Mouse (Mus musculus) liver, postnatal 0 days (tissue): ENCODE results near the gene Gm10309. TPM values are rescaled to one million over a fixed set of nuclear protein-coding genes. Genes with fewer than 3 reads are reported as not detected.

Experiments
- ATAC-seq: fragments of 200-750 bp; cut with Nextera tagmentation; 2 replicates; pipeline ENCODE4 v1.8.0; 2017; ENCODE audit warnings: mild to moderate bottlenecking, moderate library complexity
- DNase-seq: peaks from one replicate; pipeline ENCODE4 v3.0.0-alpha.2; 2016
- H3K27ac ChIP-seq: fragments of 300-500 bp; sonication (generic); 2 replicates; pipeline ENCODE4 v1.5.1; 2014; ENCODE audit warnings: antibody characterized with exemption, moderate library complexity, mild to moderate bottlenecking, low read depth
- H3K27me3 ChIP-seq: fragments of 300-500 bp; sonication (generic); 2 replicates; pipeline ENCODE4 v1.6.1; 2014; ENCODE audit warnings: low read length, control low read depth, mixed read lengths; ENCODE audit not compliant: insufficient read depth
- H3K36me3 ChIP-seq: fragments of 300-500 bp; sonication (generic); replicated peaks from 2 replicates; pipeline ENCODE4 v1.6.1; 2014; ENCODE audit warnings: mild to moderate bottlenecking, control low read depth, low read length, moderate library complexity, mixed read lengths; ENCODE audit not compliant: insufficient read depth
- H3K4me1 ChIP-seq: fragments of 300-500 bp; sonication (generic); 2 replicates; pipeline ENCODE4 v1.6.1; 2014; ENCODE audit warnings: antibody characterized with exemption, mild to moderate bottlenecking, control low read depth; ENCODE audit not compliant: insufficient read depth
- H3K4me2 ChIP-seq: fragments of 300-500 bp; sonication (generic); 2 replicates; pipeline ENCODE4 v1.6.1; 2014; ENCODE audit warnings: low read depth, mild to moderate bottlenecking, low read length, moderate library complexity, mixed read lengths
- H3K4me3 ChIP-seq: fragments of 300-500 bp; sonication (generic); 2 replicates; pipeline ENCODE4 v1.5.1; 2014; ENCODE audit warnings: low read depth, low read length
- H3K9ac ChIP-seq: fragments of 300-500 bp; sonication (generic); replicated peaks from 2 replicates; pipeline ENCODE4 v1.6.1; 2014; ENCODE audit warnings: mild to moderate bottlenecking, moderate library complexity
- H3K9me3 ChIP-seq: fragments of 300-500 bp; sonication (generic); 2 replicates; pipeline ENCODE4 v1.6.1; 2016; ENCODE audit warnings: mild to moderate bottlenecking, control low read depth, low read length, mixed read lengths
- CTCF ChIP-seq: sonication (generic); IDR thresholded peaks from 2 replicates; pipeline ENCODE4 v1.5.1; 2016; ENCODE audit warnings: antibody characterized with exemption, low read depth
- EP300 ChIP-seq: IDR thresholded peaks from 2 replicates; pipeline ENCODE4 v1.6.1; 2016; ENCODE audit warnings: antibody characterized with exemption, low read depth, mild to moderate bottlenecking
- WGBS: fragments of 180-500 bp; shearing (Covaris S2); extraction: QIAGEN DNeasy Blood & Tissue Kit; methylation state at CpG from one replicate; pipeline ENCODE4 v1.1.7; 2014; ENCODE audit not compliant: insufficient replicate concordance; 5-methylcytosine and 5-hydroxymethylcytosine counted together
- polyA plus RNA-seq: library from polyadenylated mRNA; unstranded; fragments of >200 nt; fragmentation: Nextera tagmentation; extraction: Ambion mirVana; gene quantifications from 2 replicates; pipeline ENCODE4 v1.2.1, GENCODE M21; 2015

The Gm10309 gene
- polyA plus RNA-seq, 1 experiment from 2014 or later, result 0.05 TPM

DNA sequence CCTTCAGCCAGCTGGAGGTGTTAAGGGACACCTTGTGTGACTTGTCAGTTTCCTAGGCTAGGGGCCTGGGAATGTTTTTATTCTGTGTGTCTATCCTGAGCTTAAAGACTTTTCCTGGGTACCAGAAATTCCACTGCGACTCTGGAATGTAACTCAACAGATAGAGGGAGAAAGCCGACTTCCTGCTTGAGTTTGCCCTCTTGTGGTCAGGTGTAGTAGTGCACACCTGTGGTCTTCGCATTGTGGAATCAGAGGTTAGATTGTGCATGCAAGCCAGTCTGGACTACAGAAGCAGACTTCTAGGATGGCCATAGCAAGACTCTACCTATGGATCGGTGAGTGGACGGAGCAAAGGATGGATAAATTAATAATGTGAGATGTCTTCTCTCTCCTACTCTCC lies 33.3 kb downstream of the Gm10309 start:
- ATAC-seq, result no peak; the same call in 1 of the 2 replicates
- Histone ChIP-seq H3K4me1 (peaks cover 14% of the 10 kb centered on the region), H3K9ac (no peak overlapping the region), H3K4me3 (no peak overlapping the region), H3K36me3 (no peaks in the 10 kb centered on the region), H3K27ac (no peak overlapping the region), H3K27me3 (no peaks in the 10 kb centered on the region), H3K4me2 (no peak overlapping the region), H3K9me3 (no peaks in the 10 kb centered on the region)
- peak; percentile 66 for DNase-seq
- TF ChIP-seq CTCF (peak; percentile 81), EP300 (no peak)
- WGBS, result 43% methylated on average over 5 of the region's 5 CpGs

DNA sequence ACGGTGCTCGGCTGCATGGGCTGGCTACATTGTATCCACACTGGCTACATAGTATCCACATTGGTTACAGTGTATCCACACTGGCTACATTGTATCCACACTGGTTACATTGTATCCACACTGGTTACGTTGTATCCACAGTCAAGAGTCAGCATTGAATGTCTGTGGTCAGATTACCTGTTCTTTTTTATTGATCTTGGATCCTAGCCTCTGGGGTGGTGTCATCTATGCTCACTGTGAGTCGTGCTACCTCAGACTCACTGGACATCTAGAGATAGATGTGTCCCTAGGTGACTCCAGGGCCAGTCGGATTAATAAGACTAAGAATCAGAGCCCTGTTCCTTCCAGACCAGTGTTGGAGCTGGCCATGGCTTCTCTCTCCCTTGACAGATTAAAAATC lies 34.9 kb downstream of the Gm10309 start:
- 72% methylated on average over 5 of the region's 5 CpGs for WGBS
- H3K9me3 ChIP-seq, result no peaks in the 10 kb centered on the region
- no peak for DNase-seq
- no peak for TF ChIP-seq CTCF
- TF ChIP-seq EP300, result no peak
- peaks cover 21% of the 10 kb centered on the region for H3K4me1 ChIP-seq
- H3K27me3 ChIP-seq, result no peaks in the 10 kb centered on the region
- no peak overlapping the region for H3K27ac ChIP-seq
- H3K4me2 ChIP-seq, result no peak overlapping the region
- no peak overlapping the region for H3K9ac ChIP-seq
- peak; percentile 73 for ATAC-seq
- no peak overlapping the region for H3K4me3 ChIP-seq
- H3K36me3 ChIP-seq, result no peaks in the 10 kb centered on the region

DNA sequence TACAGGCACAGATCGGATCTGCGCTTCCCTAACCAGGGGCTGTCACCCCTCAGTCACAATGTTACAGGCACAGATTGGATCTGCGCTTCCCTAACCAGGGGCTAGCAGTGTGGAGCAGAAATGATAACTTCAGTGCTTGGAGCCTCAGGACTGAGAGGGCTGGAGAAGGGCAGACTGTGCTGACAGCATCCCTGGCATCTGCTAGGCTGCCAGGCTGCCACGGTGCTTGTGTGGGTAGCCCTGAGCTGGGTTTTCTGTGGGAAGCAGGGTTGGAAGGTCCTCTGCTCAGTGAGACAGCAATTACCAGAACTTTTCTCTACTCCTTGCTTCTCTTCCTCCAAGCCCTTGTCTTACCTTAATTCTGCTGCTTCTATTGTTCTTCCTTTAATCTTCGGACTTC lies 37.1 kb downstream of the Gm10309 start:
- no peak for ATAC-seq
- DNase-seq, result no peak
- no peak for TF ChIP-seq EP300
- no peak for TF ChIP-seq CTCF

DNA sequence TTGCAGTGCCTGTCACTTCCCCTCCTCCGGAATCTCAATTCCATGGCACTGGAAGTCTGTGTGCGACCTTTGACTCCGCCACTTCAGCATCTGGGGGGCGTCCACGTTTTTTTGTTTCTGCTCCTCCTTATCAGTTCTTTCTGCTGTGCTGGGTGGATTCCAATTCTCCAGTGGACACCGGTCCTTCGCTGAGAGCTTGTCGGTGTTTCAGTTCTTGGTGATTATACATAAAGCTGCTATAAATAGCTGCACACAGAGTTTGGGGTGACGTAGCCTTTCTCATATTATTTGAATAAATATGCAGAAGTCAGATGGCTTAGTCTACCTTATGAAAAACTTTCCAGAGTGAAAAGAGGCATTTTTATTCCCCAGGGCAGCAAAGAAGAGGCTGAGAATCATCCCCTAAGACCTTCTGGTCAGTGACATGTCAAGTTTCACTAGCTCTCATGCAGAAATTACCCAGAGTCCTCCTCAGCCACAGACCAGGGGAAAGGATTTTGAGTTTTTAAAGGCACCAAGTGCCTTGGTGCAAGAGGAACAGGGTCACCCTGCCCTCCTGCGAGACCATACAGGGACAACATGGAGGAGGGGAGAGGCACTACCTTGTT lies 37.6 kb downstream of the Gm10309 start:
- TF ChIP-seq CTCF (no peak), EP300 (no peak)
- no peak overlapping the region for H3K4me2 ChIP-seq
- H3K9ac ChIP-seq, result no peak overlapping the region
- H3K4me3 ChIP-seq, result no peak overlapping the region
- H3K36me3 ChIP-seq, result no peaks in the 10 kb centered on the region
- no peaks in the 10 kb centered on the region for H3K27me3 ChIP-seq
- no peaks in the 10 kb centered on the region for H3K9me3 ChIP-seq
- no peak for ATAC-seq
- 47% methylated on average over 10 of the region's 10 CpGs for WGBS
- H3K4me1 ChIP-seq, result peaks cover 35% of the 10 kb centered on the region
- no peak overlapping the region for H3K27ac ChIP-seq
- no peak for DNase-seq

More for the DNA sequence above, 37.1 kb downstream of the Gm10309 start:
- H3K36me3 ChIP-seq, result no peaks in the 10 kb centered on the region
- H3K4me1 ChIP-seq, result peaks cover 35% of the 10 kb centered on the region
- WGBS, result 86% methylated on average over 5 of the region's 5 CpGs
- H3K4me3 ChIP-seq, result no peak overlapping the region
- H3K9ac ChIP-seq, result no peak overlapping the region
- H3K4me2 ChIP-seq, result no peak overlapping the region
- H3K27ac ChIP-seq, result no peak overlapping the region
- H3K27me3 ChIP-seq, result no peaks in the 10 kb centered on the region
- H3K9me3 ChIP-seq, result no peaks in the 10 kb centered on the region

DNA sequence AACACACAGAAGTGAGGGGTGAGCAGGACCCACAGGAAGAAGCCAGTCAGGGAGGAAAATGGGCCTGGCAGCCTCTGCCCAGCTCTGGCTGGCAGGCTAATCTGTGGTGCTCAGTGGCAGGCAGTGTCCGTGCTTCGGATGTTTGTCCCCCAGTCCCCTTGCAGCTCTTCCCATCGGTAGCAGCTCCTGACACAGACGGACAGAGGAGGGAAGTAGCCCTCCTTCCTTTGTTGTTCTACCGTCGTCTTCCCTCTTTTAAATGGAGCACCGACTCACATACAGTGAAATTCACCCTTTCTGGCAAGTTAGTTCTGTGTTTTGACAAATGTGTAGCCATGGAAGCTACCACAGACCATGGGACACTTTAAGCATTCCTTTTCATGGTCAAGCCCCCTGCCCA lies 38.2 kb downstream of the Gm10309 start:
- Histone ChIP-seq H3K4me1 (peaks cover 35% of the 10 kb centered on the region), H3K4me2 (no peak overlapping the region), H3K9ac (no peak overlapping the region), H3K36me3 (no peaks in the 10 kb centered on the region), H3K27ac (no peak overlapping the region), H3K27me3 (no peaks in the 10 kb centered on the region), H3K9me3 (no peaks in the 10 kb centered on the region), H3K4me3 (no peak overlapping the region)
- ATAC-seq (no peak), DNase-seq (no peak)
- WGBS, result 43% methylated on average over 7 of the region's 7 CpGs
- no peak for TF ChIP-seq EP300
- no peak for TF ChIP-seq CTCF

DNA sequence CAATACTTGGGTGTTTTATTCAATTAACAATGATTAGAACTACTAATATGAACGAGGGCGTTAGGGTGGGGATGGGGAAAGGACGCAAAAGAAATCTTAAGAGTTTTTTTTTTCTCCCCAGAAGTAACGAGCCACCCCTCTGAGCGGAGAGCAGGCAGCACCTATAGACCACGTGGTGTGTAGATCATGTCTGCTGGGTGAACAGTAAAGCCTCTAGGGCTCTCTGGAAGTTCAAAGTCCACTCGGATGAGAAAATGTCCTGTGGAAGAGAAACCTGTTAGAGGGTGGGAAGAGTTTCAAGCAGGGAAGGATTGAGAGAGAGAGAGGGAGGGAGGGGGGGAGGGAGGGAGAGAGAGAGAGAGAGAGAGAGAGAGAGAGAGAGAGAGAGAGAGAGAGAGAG lies 38.6 kb downstream of the Gm10309 start:
- ATAC-seq (no peak), DNase-seq (no peak)
- Histone ChIP-seq H3K4me1 (peaks cover 35% of the 10 kb centered on the region), H3K9me3 (no peaks in the 10 kb centered on the region), H3K4me2 (no peak overlapping the region), H3K27ac (no peak overlapping the region), H3K9ac (no peak overlapping the region), H3K27me3 (no peaks in the 10 kb centered on the region), H3K36me3 (no peaks in the 10 kb centered on the region), H3K4me3 (no peak overlapping the region)
- TF ChIP-seq CTCF, result no peak
- TF ChIP-seq EP300, result no peak
- 71% methylated on average over 7 of the region's 7 CpGs for WGBS
